Mouse (Mus musculus): ENCODE measurements at regions not wholly inside any gene's neighbourhood (a gene's known extent, or its start where the extent isn't known, plus 50 kb on each side); places are given as distances from the start of the nearest gene placed in this dataset.

DNA sequence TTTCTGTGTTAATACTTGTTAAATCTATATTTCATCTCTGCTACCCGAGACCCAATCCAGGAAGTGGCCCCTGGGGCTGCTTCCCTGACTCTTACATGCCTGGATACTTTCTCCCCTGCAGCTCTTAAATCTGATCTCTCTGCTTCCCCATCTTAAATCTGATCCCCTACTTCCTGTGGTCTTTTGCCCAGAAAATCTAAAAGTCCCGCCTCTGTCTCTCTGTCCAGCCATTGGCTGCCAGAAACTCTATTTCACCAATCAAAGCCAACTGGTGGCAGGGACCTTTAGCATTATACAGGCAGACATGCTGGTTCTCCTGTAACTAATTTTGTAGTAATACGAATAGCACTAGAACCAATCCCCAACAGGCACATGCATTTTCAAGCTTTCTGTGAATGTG, 59.0 kb upstream of the Ccdc91 start:
- DNase-seq = no peak

DNA sequence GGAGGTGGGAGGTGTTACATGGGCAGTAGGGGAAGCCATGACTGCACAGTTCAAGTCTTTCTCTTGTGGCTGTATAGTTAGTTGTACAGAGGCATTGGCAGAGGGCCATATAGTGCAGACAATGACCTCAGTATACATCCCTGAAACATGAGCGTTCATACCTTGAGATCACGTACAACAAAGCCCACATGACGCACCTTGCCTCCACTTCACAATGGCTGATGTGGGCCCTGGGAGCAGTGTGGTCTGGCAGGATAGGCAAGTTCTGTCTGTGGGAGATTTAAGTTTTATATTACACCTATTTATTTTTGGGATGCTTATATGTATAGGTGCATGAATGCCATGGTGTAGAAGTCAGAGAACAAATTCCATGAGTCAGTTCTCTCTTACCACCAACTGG, 61.9 kb upstream of the Ccdc91 start:
- DNase-seq = no peak

DNA sequence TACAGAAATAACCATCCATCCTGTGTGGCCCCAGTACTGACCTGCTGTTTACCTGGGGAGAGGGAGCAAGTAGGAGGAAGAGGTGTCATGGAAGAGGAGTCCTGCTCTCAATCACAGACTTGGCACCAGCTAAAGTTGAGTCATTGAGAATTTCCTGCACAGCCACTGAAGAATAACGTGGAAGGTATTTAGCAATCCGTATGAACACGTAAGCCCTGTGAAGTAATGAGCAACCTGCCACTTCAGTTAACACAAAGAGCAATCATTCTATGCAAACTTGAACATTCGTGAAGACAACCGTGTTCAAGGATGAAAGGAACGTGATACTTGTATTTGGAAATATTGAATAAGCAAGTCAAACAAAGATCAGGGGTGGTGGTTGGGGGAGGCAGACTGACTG, 77.6 kb upstream of the Ccdc91 start:
- DNase-seq = no peak

DNA sequence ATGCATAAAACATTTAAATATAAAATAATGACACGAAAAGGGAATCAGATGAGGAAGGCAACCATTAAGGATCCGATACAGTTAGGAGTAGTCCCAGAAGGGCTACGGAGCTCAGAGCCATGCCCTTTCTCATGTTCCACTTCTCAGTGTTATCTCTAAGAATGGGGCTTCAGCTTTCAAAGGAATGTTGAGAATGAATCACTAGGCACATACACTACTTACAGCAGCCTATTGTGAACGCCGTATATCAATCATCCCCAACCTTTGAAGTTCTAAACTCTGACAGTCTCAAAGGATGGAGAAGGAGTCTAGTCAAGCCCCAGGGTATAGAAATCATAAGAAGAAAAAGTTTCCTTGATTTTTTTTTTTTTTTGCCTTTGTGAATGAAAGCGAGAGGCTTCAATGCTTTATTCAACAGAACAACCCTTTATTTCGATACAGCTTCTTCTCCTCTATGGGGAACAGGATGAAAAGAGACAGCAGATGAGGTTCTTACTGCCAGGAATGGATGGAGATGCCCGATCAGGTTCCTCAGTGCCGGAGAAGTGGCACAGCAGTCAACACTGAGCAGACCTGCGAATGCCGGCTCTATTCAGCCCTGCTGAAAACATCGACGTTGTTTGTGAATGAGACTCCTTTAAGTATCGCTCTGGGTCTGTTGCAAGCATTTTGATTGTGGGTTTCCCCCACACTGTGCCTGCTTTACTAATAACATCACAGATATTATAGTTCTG, 84.0 kb upstream of the Ccdc91 start:
- DNase-seq = no peak

DNA sequence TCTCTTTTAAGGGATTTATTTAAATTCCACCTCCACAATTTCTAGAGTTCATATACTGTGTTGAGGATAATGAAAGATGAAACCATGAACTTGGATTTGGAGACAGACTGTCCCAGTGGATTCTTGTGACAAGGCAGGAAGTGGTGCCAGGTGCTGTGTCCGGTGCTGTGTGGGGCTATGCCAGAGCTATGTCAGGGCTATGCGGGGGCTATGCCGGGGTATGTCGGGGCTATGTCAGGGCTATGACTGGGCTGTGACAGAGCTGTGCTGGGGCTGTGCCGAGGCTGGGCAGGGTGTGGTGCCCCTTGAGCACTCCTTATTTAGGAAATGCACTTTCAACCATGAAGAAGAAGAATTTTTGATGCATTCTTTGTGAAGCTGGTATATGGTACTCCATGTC, 85.1 kb upstream of the Ccdc91 start:
- DNase-seq = no peak

DNA sequence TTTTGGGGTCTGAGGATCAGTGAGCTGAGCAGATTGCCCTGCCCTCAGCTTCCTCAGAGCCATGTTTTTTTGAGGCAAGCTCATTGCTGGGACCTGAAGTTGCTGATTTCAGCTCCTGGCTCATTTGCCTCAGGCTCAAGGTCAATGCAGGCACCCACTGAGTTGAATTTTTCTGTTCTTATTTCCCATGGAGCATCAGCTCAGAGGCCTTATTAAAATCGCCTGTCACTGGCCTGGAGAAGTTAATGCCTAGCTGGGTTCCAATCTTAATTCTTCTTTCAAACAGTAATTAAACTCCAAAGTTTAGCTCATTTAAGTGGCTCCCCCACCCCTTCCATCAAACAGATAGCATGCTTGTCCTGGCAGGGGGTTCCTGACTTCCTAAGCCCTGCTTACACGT, 86.9 kb upstream of the Ccdc91 start:
- no peak for DNase-seq

DNA sequence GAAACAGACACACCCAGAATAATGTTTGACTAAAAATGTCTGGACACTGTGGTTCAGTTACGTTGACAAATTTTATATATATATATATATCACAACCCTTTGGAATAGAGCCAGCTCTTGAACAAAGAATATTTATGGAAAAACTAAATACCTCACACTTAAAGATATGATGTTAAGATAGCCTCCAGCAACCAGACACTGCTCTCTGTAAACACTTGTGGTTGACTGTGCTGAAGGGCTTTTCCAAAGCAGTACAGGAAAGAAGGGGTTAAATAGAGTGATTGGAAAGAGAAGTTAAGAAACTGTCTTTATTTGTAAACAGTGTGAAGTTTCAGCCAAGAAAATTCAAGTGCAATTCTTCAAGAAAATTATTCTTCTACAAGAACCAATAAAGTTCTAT, 90.0 kb upstream of the Ccdc91 start:
- DNase-seq = no peak

DNA sequence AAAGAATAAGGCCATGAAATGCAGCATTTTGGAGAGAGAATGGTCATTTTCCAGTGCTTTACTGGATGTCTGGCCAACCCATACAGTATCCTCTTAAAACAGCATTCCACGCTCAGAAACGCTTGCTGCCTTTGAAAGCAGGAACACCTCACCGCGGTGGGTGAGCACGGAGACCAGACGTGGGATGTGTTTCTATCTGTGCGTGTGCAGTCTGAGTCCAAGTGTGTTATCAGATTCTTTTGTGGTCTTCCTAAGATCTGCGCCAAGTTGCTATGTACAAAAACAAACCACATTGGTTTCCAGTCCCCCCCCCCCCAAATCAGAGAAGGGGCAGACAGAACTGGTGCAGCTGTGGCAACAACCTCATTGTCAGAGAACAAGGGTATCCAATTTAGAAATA, 95.1 kb upstream of the Ccdc91 start:
- DNase-seq = no peak

DNA sequence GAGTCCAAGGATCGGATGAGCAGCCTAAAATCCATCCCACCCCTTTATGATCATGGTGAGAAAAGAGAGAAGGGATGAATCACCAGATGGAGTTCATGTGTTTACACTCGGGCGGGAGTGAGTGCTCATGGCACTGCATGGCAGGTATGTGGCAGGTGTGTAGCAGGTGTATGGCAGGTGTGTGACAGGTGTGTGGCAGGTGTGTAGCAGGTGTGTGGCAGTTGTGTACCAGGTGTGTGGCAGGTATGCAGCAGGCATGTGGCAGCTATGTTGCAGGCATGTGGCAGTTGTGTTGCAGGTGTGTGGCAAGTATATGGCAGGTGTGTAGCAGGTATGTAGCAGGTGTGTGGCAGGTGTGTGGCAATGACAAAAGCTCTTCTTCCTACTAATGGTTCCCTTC, 97.9 kb upstream of the Ccdc91 start:
- no peak for DNase-seq

DNA sequence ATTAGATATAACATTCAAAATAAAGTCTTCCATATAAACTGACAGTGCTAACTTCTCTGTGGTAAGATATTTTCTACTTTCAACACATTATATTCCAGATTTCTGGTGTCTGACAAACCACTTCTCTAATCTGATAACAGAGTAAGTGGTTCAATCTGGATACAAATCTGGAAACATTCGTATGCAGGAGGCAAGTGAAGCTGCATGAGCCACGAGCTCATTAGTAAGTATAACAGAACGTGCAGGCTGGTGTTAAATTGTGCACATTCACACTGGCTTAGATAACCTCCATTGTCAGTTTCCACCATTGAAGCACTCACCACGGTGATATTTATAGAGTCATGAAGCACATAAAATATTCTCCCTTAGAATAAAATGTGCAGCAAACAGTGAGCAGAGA, 103.9 kb upstream of the Ccdc91 start:
- no peak for DNase-seq

DNA sequence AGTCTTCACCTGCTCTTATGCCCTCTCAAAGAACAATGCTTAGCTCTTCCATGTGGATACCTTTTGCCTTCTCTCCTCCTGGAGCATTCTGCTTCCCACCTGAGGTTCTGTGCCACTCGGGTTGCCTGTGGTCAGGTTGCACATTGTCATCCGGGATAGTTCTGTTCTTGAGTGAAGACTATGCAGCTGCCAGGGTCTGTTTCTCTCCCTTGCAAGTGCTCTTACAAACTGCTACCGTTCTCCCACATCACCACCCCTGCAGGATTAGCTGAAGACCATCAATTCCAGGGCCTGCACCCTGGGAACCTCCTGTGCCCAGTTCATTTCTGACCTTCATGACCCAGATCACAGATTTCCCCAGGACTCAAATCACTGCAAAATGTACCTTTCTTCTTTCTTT, 104.3 kb upstream of the Ccdc91 start:
- no peak for DNase-seq

DNA sequence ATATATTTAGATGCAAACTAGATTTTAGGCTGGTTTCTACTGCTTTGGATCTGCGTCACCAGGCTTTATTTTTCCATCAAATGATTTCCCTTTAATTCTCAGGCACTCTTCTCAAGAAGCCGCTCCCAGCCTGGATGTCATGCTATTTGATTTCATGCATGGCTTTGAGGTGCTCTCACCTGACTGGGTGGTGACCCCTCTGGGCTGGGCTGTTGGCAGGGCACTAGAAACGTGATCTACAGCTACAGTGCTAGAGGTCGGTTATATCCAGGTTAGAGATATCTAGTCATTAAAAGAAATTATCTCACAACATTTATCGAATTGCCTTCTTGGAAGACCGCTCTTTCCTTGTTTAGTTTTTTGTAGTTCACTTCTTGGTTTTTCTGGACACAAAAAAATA, 98.9 kb upstream of the Pthlh start:
- no peak for DNase-seq

DNA sequence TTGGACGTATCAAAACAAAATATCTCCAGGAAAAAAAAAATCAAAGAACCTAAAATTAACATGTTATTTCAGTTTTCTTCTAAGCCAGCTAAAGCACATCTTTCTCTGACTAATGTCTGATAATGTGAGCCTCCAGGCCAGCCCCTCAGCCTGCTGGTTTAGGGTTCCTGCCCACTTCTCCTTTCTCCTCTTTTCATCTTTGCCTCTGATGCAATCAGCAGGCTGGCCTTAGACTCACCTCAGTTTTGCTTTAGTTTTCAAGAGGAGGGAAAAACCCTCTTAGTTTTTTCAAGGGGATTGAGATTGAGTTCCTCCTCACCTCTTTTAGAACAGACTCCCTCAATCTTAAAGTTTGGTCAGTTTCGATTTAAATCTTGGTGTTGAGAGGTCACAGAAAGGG, 93.0 kb upstream of the Pthlh start:
- no peak for DNase-seq

DNA sequence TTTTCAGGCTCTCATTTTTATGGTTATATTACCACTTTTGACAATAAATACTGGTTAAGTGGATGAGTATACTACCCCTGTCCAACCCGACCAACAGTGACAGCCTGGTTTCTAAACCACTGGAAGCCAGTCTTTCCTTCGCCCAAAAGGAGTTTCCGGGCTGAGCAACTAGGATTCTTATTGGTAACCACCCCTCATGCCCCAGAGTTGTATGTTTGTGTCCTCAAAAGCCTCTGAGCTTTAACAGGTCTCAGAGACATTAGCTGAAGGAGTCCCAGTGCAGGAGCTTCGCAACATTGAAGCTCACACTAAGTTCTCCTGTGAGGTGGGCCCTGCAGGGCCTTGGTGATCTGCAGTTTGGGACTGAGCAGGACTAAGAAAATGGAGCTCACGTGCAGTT, 92.6 kb upstream of the Pthlh start:
- no peak for DNase-seq

DNA sequence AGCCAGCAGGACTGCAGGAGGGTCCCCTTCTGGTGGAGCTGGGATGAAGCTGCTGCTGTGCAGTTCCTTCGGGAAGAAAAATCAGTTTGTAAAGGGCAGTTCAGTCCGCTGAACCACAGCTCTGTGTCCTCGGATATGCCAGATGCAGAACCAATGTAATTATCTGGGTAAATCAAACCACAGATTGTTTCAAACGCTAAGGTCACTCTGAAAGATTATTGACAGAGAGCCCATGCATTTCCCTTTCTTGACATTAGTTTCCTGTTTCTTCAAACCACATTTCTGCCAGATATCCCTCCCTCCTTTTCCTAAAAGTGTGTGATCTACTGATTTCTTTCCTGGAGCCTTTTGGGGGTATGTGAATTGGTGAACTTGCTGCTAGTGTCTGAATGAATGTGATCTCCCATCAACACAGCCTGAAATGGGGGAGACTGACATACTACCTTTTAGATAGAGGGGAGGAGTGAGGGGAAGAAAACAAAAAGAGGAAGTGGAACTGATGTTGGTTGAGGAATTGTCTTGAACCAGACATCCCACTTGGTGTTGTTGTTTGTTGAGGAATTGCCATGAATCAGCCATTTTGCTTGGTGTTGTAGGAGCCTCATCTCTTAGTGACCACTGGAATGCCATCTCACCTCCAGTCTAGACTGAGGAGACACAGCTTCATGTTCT, 85.7 kb upstream of the Pthlh start:
- no peak for DNase-seq

DNA sequence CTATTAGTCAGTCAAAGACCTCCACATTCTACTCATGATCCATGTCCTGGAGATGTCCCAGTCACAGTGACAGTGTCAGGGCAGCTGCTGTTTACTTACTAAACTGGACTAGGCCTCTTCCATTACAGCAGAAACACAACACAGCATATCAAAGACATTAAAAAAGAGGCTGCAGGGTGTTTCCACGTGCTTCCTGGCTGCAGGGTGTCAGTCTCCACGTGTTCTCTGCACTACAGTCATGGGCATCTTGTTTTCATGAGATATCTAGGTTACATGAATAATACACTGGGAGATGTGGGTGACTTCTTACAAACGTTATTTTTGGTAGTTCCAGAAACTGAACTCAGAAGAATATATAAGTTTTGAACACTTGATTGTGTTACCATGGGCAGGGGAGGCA, 84.6 kb upstream of the Pthlh start:
- no peak for DNase-seq

DNA sequence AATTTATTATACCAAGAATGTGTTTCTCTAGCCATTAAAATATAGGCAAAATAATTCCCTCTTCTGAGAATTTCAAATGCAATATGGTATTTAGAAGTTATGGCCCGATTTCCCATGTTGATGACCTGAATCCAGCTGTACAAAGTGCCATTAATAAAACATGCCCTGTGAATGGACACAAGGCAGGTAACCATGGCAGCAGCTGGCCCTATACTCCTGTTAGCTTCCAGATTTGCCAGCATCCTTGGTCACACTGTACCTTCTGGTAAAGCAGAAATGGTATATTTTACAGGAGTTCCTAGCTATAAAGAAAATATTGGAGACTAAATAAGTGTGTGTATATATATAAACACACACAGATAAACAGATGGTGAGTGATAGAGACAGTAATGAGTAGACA, 77.1 kb upstream of the Pthlh start:
- no peak for DNase-seq

DNA sequence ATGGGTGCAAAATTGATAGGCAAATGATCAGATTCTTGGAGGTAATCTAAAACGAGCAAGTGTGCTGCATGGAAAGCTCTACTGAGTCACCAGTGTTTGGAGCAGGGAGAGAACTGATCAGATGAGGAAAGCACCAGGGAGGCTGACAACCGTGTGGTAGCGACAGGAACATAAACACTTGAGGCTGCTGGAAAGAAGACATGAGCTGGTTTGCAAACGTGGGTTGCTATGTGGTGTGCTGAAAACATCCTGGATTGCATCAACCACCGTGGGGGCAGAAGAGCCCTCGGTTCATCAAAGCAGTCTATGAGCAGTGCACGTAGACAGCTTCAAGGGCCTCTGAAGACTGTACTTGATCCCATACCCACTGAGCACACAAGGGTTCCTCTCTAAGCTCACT, 69.0 kb upstream of the Pthlh start:
- DNase-seq = no peak

DNA sequence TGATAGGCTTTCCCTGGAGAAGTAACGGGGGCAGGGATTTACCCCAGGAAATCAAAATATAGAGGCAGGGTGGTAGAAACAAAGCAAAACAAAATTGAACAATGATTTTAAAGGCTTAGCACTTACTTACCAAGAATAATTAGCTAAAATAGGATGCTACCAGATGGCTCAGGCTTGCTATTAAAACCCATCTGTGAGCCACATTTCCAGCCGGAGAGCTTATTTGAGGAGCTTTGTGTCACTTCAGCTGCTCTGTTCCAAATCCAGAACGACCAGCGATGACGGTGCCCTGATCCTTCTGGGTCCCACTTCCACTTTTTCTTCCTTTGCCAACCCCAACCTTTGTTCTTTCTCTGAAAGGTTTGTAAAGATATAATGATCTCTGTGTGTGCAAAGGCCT, 65.2 kb upstream of the Pthlh start:
- peak; percentile 22 for DNase-seq

DNA sequence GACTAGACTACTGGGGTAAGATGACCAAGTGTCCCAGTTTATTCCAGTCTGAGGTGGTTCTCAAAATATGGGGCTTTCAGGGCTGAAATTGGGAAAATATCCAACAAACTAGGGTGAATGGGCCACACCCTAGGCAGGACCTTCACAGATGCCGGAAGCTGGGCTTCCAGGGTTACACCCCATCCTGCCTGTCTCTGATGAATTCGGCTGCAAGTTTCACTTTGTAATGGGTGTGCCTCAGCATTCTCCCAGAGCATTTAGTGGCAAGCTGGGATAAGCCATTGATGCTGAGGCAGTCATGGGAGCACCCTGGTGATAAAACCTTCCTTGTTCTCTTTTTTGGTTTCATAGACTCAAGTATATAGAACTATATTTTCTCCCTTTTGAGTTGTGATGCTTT, 60.4 kb upstream of the Pthlh start:
- no peak for DNase-seq

DNA sequence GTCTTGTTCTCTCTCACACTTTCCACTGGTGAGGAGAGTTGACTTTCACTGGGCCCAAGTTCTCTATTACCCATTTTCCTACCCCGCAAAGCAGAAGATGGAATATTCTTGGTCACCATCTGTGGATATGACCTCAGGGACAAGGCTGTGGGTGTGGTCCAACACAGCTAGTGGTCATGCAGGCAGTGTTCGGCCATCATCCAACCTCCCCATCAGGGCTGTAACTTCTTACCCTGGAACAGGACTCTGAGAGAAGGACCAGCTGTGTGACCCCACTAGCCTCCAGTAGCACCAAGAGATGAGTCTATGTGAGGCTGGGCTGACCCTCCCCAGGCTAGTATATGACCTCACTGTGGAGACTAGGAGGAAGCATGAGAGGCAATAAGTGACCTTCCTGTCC, 54.1 kb upstream of the Pthlh start:
- no peak for DNase-seq

DNA sequence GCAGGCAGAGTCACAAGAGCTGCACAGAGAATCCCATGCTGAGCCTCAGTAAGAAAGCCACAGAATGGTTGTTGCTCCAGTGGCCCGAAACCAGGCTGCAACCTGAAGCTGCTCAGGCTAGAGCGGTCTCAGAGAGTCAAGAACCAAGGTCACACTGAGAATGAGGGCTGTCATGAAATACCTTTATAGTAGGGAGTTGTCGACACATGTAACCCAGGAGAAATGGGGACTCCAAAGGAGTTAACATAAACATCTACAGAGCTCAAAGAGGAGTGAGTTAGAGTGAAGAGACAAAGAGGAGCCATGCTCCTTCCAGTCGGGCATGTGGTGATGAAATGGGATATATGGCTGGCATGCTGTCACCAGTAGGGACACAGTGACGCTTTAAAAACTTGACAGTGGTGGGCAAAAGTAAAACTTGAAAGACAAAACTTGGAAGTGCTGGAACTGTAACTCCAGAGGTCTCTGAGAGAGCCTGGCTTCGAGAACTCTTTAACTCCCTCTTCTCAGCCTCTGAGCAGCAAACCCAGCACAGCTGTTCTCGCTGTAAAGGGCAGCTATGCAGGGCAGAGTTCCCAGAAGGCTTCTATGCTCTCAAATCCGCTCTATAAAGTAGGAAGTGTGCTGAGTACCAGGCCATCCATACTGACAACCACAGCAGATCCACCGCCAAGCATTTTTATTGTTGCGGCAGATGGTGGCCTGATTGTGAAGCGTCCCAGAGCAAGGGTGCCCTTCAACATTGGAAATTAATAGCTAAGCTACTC, 52.9 kb upstream of the Pthlh start:
- DNase-seq = no peak

DNA sequence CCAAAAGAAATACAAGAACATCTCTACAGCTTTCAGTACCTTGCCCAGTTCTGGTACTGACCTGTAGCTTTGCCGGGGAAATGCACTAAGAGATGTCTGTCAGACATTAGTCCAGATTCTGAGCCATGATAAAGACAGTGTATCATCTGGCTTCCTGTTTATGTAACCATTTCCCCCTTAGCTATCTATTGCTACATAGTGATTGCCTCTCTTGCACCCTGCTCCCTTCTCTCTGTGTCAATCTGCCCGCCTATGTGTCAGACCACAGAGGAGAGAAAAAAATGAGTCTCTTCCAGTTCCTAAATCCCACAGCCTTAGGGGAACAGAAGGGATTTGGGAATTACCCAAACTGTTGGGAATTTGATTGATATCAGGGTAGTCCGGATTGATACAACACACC, 52.2 kb upstream of the Pthlh start:
- no peak for DNase-seq

DNA sequence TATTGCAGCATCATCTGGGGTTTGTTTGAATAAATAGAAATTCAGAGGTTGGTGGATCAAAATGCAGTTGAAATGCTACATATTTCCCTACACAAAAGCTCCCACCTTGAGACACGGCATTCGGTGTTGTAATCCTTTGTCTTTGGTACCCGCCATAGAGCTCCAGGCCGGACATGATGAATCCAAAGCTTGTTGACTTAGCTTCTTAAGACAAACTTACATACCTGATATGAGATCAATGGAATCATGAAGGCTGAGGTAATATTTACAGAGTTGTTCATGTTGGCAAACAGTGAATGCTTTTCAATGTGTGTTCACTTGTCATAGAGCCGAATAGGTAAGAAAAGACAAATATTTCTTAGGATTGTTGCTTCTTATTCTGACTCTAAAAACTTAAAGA, 51.2 kb upstream of the Pthlh start:
- no peak for DNase-seq
